Mouse (Mus musculus): ENCODE data around the gene Apbb1.
A peak's percentile ranks its signal among the peaks of the same experiment; 100 is the strongest.

Apbb1 gene

GRCm38 (mm10) chr7:105581094-105581703, at the start of gene Apbb1:
TSS of gene Apbb1 (minus strand) at chr7:105581653.
- DNase-seq = peak; percentile 84

- no peak for DNase-seq
Observed at GRCm38 (mm10) chr7:105628633-105629032, 47.2 kb upstream of the Apbb1 start.

- no peak for DNase-seq
Observed at GRCm38 (mm10) chr7:105625397-105625796, 43.9 kb upstream of the Apbb1 start.

- no peak for DNase-seq
Observed at GRCm38 (mm10) chr7:105621646-105622292, 40.3 kb upstream of the Apbb1 start.

- DNase-seq = no peak
Observed at GRCm38 (mm10) chr7:105621053-105621452, 39.6 kb upstream of the Apbb1 start.

- DNase-seq = no peak
Observed at GRCm38 (mm10) chr7:105619701-105620100, 38.2 kb upstream of the Apbb1 start.

GRCm38 (mm10) chr7:105617810-105618209, 36.4 kb upstream of the Apbb1 start:
- DNase-seq = no peak

- DNase-seq = no peak
Observed at GRCm38 (mm10) chr7:105616561-105616960, 35.1 kb upstream of the Apbb1 start.

GRCm38 (mm10) chr7:105615720-105616119, 34.3 kb upstream of the Apbb1 start:
- no peak for DNase-seq

GRCm38 (mm10) chr7:105614400-105614799, 32.9 kb upstream of the Apbb1 start:
- no peak for DNase-seq

GRCm38 (mm10) chr7:105611767-105612166, 30.3 kb upstream of the Apbb1 start:
- no peak for DNase-seq

GRCm38 (mm10) chr7:105608467-105608866, 27.0 kb upstream of the Apbb1 start:
- no peak for DNase-seq

GRCm38 (mm10) chr7:105602860-105603623, 21.6 kb upstream of the Apbb1 start:
- peak; percentile 28 for DNase-seq

GRCm38 (mm10) chr7:105590097-105590496, 8.6 kb upstream of the Apbb1 start:
- no peak for DNase-seq

GRCm38 (mm10) chr7:105588325-105588912, 7.0 kb upstream of the Apbb1 start:
- no peak for DNase-seq

GRCm38 (mm10) chr7:105581959-105582358, 506 bp upstream of the Apbb1 start:
- no peak for DNase-seq

- no peak for DNase-seq
Observed at GRCm38 (mm10) chr7:105580627-105581089, 795 bp downstream of the Apbb1 start.

- DNase-seq = no peak
Observed at GRCm38 (mm10) chr7:105578481-105578880, 3.0 kb downstream of the Apbb1 start.

- no peak for DNase-seq
Observed at GRCm38 (mm10) chr7:105577377-105577871, 4.0 kb downstream of the Apbb1 start.

GRCm38 (mm10) chr7:105576166-105576748, 5.2 kb downstream of the Apbb1 start:
- DNase-seq = peak; percentile 16

GRCm38 (mm10) chr7:105574537-105574936, 6.9 kb downstream of the Apbb1 start:
- no peak for DNase-seq

- no peak for DNase-seq
Observed at GRCm38 (mm10) chr7:105572949-105573348, 8.5 kb downstream of the Apbb1 start.

- DNase-seq = no peak
Observed at GRCm38 (mm10) chr7:105570756-105571155, 10.7 kb downstream of the Apbb1 start.

All from right cerebral cortex, postnatal 25 days (tissue).